Mouse (Mus musculus): ENCODE results near the gene Mlxip.

Mlxip gene

DNA sequence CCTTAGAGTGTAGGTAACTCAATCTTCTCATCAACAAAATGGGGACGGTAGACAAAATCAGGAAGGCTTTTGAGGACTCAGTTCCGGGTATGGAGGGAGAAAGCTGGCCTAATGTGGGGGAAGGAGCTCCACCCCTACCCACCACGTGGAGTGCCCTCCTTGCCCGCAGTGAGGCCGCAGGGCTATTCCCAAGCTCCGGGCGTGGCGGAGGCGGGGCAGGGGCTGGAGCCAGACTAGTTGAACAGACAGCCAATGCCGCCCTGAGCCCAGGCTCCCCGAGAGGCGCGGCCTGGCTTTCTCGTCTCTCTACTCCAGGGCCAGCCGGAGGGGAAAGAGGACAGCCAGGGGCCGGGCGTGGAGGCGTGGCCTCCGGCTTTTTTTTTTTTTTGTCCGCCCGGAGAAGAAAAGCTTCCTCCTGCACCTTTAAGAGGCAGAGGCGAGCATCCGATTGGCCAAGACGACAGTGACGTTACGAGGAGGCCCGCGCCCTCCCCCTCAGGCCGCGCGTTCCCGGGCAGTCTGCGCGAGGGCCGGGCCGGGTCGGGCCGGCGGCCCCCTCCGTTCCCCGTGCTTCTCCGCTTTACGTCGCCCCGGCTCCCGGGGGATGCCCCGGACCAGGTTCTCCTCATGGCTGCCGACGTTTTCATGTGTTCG, at the start of gene Mlxip:
Mlxip (plus strand) TSS at position 496 of the 654 bp plus-strand sequence.
- DNase-seq, result peak; percentile 95

DNA sequence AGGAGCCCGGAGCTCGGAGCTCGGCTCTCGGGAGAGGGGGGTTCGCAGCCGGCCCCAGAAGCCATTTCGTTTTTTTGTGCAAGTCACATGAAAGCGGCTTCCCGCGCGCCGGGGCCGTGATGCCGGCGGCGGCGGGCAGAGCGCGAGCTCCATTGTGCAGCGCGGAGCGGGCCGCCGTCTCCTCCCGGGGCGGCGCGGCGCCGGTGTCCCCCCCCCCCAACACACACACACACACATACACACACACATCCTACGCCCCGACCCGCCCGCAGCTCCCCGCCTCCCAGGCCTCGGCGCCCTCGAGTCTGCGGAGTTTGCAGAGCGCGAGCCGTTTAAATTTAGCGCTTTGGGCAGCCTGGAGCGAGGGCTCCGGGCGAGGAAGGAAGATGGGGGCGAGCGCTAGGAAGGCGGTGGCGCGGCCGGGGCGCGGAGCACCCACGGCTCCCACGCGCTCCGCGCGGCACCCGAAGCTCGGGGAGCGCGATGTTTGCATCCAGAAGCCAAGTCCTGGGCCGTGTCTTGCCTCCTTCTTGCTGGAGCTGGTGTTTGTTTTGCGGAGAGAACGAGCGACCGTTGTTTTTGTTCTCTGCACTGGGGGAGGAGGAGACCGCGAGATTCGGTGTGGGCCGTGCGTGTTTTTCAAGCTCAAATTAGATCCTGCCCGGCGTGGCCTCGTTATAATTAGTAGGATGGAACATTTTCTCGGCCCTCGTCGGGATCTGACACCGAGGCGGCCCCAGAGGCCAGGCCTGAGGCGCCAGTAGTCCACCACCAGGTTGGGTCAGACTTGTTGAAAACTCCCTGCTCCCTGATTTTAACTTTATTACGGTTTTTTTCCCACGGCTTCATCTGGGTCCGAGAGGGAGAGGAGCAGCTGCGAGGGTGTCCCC, 49.4 kb upstream of the Mlxip start:
- peak; percentile 59 for DNase-seq

DNA sequence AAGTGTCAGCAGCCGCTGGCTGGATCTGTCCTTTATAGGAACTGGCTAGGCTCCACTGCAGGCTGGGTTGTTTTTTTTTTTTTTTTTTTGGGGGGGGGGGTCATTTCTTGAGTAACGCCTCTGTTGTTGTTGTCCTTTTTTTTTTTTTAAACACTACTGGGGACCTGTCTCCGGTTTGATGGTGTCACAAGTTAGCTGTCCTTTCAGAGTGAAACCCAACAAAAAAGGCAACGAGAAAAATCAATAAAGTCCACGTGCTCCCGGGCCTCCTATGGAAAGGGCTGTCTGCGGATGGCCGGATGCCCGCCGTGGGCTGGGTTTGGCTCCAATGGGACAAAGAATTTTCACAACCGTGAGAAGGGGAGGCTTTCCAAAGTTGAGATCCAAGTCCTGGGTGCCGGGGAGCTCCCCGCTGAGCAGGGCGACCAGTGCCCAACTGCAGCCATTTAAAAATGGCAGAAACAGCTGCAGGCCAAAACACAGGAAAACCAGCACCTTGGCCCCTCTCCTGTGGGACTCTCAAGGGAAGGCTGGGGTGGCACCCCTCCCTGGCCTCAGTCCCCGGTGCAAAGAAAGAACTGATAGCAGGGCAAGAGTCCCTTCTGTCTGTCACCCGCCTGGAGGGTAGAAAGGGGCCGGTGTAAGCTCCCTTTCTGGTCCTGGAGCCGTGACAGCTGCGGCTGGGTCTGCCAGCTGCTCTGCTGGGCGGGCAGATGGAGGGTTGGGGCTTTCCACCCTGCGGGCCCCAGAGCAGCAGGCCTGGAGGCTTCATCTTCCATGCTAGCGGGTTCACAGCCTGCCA, 48.5 kb upstream of the Mlxip start:
- DNase-seq, result peak; percentile 63

DNA sequence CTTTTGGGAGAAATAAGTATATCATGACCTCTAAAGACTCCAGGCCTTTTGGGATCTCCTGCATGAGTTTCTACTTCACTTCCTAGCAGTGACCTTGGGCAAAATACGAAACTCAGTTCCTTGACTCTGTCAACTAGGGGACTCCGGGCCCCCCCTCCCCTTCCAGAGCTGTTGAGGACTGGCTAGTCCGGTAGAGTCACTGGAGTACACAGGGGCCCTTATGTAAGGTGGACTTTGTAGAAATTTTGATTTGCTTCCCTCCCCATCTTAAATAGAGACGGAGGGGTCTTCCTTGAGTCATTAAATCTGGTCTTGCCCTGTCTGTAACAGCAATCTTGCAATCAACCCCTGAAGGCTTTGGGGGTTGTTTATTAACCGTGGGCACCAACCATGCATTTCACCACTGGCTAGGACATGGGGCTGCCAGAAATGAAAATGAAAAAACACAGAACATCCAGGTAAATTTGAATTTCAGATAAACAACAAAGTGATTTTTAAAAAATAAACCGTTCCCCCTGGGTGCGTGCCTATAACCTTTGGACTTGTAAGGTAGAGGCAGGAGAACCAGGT, 47.8 kb upstream of the Mlxip start:
- no peak for DNase-seq

DNA sequence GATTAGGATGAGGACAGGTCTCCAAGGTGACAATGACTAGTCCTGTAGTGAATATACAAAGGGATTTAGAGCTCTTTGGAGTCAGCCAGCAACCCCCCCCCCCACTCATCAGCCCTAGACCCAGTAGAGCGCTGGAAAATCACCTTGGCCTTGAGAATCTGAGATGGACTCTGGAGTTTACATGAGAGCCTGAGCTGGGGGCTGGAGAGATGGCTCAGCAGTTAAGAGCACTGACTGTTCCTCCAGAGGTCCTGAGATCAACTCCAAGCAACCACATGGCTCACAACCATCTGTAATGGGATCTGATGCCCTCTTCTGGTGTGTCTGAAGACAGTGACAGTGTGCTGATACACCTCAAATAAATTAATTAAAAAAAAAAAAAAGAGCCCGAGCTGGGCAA, 46.6 kb upstream of the Mlxip start:
- DNase-seq, result no peak

DNA sequence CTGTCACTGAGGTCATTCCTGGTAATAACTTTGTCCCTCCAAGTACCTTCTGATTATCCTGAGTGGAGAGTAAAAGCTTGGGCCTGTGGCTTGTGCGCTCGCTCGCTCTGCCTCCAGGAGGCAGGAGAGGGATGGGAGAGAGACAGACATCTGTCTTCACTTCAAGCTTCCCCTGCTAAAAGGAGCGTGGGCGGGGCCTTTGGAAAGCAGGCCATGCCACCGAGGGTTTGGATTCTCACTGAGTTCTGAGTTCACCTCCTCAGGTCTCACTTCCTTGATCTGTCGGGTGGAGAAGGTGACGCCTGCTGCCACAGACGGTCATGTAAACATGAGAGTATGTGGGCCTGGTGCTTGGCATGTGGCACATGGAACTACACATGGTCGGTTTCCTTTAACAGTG, 44.2 kb upstream of the Mlxip start:
- DNase-seq, result no peak

DNA sequence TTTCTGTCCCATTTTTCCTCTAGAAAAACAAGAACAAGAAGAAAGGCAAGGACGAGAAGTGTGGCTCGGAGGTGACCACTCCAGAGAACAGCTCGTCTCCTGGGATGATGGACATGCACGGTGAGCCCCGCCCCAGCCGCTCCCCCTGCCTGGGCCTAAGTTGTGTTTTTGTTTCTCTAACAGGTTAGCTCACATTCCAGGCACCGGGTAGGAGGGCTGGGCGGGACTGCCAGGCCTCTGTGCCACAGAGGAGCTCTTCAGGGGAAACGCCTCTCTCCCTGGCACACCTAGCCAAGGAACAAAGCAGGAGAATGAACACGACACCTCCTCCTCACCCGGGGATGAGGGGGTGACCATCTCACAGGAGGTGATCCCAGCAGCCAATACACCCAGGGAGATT, 38.7 kb upstream of the Mlxip start:
- DNase-seq, result no peak

DNA sequence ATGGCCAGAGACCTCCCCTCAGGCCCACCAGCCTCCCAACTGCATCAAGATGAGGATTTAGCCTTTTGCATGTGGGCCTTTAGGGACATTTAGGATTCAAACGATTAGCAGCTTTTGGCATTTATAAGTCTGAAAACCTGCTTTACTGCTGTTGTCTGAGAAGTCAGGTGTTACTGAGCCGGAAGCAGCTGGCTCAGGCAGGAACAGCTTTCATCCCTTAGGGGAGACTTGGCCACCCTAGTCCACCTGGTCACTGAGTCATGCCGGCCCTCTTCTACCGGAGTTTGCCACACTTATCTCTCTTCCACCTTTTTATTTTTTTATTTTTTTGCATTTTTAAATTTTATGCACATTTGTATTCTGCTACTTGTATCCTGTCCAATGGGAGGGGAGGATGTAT, 37.3 kb upstream of the Mlxip start:
- no peak for DNase-seq

DNA sequence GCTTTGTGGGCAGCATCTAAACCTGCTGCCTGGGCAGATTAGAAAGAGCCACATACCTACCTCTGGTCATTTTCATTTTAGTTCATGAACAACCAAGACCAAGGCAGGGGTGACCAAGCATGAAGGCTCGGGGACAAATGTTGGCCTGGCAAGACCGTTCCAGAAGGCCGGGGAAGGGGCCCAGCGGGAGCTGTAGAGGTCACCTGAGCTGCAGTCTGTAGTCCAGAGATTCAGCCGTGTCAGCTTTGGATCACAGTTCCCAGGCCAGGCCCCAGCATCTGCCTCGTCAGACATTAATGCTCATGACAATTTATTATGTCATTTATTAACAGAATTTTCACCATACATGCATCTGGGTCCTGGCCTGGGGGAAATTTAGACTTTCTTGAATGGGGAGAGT, 35.2 kb upstream of the Mlxip start:
- DNase-seq, result no peak

DNA sequence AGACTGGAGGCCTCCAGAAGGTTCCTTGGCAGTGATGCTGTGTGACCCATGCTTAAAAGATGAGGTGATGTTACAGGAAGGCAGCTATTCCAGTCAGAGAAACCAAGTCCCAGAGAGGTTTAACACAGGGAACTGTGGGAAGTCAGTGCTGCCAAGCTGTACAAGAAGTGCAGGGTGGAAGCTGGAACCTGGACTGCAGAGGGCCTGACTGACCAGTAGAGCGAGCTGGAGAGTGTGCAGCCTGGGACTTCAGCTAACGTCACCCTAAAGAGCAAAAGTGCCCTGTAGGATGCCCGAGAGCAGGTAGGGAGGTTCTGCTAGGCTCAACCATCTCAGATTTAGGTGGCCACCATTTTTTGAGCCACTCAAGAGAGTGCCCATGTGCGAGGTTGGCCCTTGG, 31.7 kb upstream of the Mlxip start:
- no peak for DNase-seq

DNA sequence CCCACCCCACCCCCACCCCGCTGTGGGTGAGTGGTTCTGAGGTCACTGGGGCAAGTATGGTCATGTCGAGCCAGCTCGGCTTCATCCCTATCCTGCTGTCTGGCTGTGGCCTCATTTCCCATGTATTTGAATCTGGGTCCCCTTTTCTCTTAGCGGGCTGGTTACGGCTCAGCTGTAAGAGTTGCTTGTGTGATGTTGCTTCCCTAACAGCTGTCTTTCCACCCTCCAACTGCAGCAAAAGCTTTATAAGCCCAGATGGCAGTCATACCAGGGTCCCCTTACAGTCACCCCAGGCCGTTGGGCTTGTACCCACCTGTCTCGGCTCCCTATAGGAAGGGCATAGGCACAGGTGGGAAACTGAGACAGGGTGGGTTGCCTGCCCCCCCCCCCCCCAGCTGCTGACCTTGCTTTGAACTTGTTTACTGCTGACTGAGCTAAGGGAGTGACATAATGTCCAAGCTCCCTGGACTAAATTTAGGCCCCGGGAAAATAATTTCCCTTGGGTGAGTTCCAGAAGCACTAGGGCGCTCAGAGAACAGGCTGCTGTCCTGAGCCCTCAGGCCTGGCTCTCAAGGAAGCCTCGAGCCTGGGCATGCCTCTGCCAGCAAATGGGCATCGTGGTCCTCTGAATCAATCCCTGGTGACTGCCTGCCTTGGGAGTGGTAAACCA, 30.2 kb upstream of the Mlxip start:
- DNase-seq, result no peak

DNA sequence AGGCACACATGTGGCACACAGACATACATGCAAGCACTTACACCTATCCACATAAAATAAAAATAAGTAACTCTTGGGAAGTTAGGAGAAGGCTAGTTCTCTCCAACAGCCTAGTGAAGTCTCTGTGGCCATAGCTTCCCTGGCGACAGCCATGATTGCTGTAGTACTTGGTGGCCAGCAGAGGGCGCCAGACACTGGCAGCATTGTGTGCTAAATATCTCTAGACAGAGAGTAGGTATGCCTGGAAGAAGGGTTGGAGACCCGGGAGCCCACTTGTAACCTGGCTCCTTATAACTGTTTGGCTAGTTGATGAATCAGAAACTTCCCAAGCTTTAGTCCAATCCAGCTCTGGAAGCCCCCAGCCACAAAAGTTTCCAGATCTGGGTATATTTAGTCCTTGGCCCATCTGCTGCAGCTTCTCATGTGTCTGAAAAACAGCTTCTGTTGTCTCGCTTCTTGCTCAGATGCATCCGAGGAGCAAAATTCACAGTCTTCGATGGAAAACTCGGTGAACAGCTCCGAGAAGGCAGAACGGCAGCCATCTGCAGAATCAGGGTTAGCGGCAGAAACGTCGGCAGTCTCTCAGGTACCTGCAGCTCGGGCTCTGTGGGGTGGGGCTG, 25.6 kb upstream of the Mlxip start:
- DNase-seq, result peak; percentile 45

DNA sequence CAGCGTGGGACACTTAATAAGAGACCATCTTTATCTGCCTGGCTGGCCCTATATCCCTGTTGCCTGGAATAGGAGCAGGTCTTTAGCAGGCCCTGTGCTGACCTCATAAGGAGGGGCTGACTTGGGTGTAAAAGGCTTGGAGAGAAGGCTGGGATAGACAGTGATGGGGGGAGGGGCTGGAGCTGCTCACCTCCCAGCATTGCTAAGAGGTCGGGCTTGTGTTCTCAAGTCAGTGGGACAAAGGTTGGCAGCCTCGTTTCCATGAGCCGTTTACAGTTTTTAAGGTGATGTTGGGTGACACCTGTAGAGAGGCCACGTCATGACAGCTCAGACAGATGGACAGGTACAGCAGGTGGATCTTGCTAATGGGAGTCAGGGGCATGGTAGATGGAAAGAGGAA, 24.5 kb upstream of the Mlxip start:
- DNase-seq, result no peak

DNA sequence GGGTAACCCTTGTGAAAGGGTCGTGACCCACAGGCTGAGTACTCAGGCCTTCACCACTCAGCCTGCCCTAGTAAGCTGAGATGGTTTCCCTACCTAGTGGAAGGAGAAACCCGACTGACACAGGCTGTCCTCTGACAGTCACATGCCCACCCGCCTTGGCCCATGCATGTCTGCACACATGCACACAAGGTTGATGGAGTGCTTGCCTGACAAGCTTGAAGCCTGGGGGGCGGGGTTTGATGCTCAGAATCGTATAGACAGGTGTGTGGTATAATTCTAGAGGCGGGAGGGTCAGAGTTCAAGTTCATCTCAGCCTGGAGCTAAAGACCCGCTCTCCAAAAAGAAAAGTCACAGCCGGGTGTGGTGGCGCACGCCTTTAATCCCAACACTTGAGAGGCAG, 19.3 kb upstream of the Mlxip start:
- DNase-seq, result no peak

DNA sequence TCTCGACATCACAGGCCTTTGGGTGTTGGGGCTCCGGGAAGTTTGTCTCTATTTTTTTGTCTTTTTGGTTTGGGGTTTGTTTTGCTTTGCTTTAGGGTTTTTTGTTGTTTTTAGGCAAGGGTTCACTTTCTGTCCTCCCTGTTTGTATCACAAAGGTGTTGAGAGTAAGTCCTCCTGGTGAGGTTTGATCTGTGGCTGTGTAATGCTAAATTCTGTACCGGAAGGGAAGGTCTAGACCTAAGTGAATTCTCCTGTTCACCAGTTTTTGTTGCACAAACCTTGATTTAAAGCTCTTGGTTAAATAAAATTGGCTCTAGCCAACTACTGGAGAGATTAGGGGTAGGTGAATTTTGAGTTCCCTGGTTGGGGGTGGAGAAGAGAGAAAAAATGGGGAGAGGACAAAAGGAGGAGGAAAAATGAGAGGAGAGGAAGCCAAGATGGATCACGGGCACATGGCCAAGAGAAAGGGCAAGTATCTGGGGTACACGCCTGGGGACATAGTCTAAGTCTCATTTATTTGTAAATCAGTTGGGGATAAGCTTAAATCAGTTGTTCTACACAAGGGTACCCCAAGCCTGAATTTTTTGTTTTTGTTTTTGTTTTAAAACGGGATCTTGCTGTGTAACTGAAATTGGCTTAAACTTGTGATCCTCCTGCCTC, 18.7 kb upstream of the Mlxip start:
- no peak for DNase-seq

DNA sequence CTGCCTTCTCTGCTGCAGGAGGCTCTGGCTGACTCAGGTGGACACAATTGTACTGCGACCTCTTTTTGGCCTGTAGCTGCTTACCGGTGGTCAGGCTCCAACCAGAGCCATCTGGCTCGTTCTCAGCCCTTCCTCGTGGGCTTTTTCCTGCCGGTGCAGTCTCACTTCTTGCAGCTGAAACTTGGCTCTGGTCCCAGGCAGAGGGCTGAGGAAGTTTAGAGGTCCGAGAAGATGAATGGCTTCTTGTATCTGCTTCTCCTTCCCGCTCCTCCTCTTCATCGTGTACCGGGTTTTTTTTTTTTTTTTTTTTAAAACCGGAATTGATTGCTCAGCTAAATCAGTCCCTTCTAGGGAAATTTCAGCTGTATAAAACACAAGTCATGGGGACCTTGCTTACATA, 18.0 kb upstream of the Mlxip start:
- DNase-seq, result peak; percentile 85

DNA sequence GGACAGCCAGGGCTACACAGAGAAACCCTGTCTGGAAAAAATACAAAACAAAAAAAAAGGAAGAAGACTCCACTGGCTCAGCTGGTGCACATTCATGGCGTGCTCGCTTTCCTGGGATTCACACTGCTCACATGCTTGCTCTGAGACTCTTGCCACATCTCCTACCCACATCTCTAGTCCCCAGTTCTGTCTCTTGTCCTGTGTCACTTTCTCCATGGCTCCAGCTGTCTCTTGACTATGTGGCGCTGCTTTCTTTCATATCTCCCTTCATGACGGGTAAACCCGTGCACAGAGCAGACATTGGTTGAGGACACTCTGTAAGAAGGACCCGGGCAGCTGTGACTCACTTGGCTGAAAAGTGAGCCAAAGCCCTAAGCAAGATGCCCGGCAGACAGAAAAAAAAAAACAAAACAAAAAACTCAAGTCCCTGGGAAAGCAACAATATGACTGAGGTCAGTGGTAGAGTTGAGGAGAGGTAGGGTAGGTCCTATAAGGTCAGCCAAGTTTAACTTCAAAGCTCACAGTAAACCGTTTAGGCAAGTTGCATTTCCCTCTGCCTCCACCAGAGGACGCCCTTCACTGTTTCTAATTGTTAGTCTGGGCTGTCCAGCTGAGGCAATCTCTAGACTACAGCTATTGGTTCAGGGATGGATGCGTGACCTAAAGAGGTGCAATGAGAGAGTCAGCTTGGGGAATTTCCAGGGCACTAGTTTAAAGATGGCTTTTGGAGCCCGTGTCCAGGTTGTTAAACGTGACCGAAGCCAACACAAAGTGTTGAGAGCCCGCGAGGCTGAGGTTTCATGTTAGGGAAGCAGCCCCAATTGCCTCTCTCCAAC, 17.3 kb upstream of the Mlxip start:
- peak; percentile 76 for DNase-seq

DNA sequence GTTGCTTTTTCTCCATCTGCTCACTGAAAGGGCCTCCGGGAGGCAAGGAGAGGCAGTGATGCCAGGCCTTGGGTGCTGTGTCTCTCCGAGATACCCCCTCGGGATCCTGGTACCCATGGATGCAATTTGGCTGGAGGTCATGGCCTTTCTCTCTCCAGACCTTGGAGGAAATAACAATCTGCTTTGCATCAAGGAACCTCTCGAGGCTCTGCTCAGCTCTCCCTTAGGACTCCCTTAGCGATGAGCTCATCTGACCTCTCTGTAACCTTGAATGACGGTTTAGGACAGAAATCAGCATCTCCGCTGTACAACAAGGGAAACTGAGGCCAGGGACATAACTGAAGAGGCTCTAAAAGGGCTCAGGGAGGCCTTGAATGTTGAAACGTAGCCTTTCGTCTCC, 15.9 kb upstream of the Mlxip start:
- DNase-seq, result no peak

DNA sequence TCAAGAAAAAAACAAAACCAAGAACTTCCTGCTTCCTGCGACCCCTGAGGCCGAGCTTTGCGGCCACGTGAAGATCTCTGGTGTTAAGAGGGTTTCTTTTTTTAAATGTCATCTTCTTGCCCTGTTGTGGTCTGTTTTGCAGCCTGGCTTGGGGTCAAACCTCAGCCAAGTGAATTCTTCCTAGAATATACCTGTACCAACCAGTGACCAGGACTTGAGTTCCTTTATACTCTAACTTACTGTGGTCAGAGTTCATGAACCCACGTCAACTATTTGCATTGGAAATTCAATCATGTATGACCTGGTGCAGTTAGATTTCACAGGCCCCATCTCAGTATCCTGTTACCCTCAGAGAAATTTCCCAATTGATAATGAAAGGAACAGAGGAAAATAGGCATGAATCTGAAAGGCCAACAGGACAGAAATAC, 15.1 kb upstream of the Mlxip start:
- no peak for DNase-seq

DNA sequence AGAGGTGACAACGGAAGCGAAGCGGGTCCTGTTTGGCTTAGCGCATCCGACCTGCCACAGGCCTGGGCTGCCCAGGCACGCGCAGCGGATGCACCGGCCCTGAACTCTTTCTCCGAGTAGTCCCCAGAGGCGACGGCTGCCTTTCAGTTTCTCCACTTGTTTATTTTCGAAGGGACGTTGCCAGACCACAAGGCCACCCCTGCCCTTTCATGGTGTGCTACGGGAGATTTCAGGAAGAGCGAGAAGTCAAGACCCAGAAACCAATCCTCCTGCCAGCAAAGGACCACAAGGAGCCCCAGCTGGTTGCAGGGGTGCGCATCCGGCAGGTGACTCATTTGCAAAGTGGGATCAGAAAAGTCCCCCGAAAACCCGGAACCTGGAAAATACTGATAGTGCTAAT, 12.6 kb upstream of the Mlxip start:
- no peak for DNase-seq

DNA sequence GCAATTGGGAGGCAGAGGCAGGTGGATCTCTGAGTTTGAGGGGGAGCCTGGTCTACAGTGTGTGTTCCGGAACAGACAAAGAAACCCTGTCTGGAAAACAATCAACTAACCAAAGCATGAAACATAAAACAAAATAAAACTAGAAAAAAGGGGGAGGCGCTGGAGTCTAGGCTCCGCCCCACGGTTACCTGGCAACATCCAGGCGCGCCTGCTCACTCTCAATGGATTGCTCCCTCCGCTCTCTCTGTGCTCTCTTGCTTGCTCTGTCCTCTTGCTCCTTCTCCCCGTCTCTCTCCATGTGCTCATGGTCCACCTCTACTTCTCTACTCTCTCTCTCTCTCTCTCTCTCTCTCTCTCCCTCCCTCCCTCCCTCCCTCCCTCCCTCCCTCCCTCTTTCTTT, 11.9 kb upstream of the Mlxip start:
- DNase-seq, result no peak
